Mouse (Mus musculus): ENCODE data around the gene Neu2.

- TF ChIP-seq POLR2A (IDR thresholded peaks at IDR 0.05; ENCODE audit: extremely low read depth, insufficient read depth, low read length) (no peak), CTCF (IDR thresholded peaks at IDR 0.05; ENCODE audit: extremely low read depth, insufficient read depth, low read length) (no peak)
These were observed 128.3 kb downstream of the Neu2 start for GRCm38 (mm10) chr1:87637878-87638600.
